Mouse (Mus musculus) mouse trophoblast stem cell (cell line): Measurements from ENCODE around the gene Fhdc1.

Experiments used
- in situ Hi-C, 2 experiments: fragments of 300-500 bp; cut with MseI, MboI; formaldehyde crosslinking; loops; 2 replicates in 1 of 2; 3 replicates in 1 of 2; pipeline ENCODE4 v1.15.1; 2025

Gene Fhdc1

DNA sequence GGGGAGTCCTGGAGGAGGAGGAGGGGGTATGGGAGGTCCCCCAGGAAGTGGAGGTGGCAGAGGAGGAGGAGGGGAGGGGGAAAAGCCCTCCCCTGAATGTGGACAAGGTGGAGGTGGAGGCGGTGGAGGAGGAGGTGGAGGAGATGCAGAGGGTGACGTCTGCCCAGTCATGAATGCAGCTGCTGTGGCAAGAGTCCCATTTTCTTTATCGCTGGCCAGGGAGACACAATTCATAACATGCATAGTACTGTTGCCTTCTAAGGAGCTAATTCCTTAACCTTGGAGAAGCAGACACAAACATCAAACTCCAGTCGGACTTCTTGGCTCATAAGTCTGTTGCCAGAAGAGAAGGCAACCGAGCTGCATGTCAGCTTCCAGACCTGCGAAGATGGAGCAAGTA lies 5.8 kb downstream of the Fhdc1 start:
- in situ Hi-C loops: no loop called here

DNA sequence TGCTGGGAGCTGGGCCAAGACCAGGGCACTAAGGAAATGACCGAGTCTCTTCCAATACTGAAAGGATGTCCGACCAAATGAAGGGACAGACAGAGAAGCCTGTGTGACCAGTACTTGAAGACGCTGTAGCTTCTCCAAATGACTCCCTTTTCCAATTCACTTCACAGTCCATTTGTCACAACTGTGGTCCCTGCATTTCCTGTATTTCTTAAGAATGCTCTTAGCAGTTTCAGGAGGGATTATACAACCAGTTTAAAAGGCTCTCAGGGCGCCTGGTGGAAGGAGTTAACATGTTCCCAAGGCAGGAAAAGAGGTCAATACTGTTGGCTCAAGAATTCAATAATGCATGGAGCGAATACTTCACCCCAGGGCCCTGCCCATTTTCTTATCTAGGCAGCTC lies 7.3 kb downstream of the Fhdc1 start:
- in situ Hi-C loops: no loop called here

DNA sequence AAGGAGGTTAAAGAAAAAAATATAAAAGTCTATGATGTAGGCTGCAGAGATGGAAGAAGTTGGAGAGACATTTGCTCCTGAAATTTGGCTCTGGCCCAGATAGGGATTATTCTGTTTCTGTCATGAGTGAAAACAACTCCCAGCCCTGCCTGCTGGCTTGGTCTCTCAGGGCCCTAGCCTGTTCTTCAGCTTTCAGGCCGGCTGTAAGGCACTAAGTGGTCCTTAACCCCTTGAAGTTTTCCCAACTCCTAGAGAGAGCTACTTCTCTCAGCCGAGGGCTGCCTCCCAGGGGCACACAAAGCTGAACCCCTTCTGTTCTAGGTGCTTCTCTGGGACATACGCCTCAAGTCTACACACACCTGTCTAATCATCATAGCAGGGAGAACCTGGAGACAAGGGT lies 7.7 kb downstream of the Fhdc1 start:
- in situ Hi-C loops: no loop called here

DNA sequence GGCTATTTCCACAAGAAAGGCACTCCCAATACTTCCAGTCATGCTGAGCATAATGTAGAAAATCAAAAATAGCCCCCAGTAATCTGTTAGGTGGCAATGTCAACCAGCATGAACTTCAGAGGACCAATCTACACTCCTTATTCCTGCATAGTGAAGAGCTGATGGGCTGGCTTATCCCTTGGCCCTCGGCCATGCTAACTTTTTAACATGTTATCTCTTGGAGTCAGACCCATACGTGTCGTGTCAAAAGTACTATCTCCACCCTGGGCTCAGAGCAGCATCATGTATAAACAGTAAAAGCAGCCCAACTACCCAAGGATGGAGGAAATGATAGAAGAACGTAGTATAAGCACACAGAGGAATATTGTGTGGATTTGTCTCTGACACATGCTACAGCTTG lies 9.1 kb downstream of the Fhdc1 start:
- in situ Hi-C loops: no loop called here

DNA sequence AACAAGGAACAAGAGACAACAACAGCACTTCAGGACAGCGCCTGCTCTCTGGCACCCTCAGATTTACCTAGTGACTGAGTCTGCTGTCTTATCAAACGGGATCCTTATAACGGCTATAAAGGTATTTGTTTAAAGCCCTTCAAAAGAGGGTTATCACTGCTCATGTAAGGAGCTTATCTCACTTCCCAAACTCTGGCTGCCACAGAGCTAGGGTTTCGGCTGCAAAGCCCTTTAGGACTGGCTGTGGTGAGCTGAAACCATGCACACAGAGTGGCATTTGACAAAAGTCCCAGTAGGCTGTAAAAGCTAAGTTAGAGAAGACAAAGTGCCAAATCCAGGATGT lies 12.1 kb downstream of the Fhdc1 start:
- in situ Hi-C loops: no loop called here

DNA sequence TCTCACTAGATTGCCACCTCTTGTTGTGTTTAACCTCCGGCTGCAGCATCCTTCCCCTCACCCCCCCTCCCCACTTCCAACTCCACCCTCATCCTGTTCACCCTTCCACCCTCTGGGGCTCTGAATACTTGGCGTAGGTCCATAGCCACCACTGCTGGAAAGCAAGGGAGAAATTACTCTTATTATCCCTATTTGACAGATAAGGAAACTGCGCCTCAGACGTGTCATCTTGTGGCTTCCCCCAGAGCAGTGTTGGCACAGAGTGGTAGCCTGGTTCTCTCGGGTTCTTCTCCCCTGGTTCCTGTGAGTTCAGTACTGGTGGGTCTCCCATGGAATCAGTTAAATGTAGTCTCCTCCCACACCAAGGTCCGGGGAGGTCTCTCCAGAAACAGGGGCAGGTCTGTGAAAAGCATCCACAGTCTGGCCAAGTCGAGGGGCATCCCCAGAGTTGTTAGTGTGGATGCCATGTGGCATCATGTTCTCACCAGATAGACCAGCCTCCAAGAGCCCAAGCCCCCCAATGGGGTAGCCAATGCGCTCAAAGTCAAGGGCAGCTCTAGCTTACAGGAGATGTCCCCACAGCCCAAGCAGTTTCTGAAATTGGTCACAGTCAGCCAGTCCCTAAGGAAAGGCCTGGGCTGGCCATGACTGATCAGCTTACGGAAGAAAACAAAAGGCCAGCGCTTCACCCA lies 12.7 kb downstream of the Fhdc1 start:
- in situ Hi-C loops: no loop called here

DNA sequence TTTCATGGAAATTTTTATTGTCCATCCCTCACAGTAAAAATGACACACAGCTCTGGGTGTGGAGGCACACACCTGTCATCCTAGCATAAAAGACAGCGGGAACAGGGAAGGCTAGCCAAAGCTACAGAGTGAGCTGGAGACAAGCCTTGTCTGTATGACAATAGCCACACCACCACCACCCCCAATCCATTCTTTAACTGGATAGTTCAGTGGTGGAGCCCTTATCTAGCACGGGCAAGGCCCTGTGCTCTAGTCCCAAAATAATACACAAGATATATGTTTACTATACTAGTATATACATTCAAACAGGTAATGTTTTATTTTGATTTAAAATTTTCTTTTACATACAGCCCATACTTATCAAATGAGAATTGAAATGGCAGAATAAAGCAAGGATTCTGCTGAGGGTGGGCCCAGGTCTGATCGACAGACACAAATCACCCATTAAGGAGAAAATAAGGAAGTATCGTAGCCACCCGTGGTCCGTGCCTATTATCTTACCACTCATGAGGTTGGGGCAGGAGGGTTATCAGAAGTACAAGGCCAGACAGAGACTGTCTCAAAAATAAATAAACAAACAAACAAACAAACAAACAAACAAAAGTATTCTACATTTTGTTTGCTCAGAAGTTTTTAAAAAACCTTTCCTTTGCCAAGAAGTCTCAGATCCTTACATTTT lies 14.3 kb downstream of the Fhdc1 start:
- in situ Hi-C loops: no loop called here

DNA sequence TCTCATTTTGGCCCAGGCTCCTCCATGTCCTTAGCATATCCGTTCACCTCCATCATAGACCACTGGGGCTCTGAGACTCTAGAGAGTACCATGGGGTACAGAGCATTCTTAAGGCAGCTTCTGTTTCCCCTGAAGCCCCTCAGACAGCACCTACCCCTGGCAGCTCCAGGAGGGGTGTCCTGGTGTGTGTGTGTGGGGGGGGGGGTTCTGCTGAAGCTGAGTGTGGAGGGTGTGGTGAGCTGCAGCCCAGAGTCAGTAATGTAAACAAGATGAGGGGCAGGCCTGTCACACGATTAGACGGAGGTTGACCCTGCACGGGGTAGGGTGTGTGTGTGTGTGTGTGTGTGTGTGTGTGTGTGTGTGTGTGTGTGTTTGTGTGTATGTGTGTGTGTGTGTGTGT lies 18.5 kb downstream of the Fhdc1 start:
- in situ Hi-C loops: no loop called here

DNA sequence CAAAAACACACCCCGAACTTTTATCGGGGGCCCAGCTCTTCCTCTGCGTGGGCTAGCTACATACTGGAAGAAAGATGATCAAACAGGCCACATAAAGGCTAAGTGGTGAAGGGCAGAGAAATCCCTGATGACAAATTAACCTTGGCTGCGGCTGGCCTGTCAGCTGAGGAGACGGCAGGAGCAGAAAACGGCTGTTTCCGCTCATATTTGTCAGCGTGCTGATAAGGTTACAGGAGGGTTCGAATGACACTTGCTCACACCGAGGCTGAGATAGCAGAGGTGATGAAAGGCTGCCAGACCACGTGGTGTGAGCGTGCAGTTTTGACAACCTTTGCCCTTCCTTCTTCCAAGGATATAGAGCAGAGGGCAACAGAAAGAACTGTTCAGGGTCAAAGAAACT lies 19.3 kb downstream of the Fhdc1 start:
- in situ Hi-C loops: no loop called here

DNA sequence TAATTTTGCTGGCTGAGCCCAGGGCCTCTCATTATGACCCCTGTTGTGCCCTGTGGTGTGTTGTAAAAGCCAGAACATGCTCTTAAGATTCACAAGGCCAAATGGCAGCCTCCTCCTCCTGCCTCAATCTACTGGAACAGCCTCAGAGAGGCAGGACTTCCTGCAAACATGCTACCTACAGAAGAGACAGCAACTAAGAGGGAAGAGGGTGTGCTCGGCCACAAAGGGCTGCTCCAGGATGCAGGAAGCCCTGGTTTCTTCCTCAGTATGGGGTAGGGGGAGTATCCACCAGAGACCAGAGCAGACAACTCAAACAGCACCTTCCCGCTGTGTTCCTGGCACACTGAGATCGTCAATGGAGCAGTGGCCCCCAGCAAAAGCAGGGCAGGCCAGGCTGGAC lies 19.7 kb downstream of the Fhdc1 start:
- in situ Hi-C loops: no loop called here

DNA sequence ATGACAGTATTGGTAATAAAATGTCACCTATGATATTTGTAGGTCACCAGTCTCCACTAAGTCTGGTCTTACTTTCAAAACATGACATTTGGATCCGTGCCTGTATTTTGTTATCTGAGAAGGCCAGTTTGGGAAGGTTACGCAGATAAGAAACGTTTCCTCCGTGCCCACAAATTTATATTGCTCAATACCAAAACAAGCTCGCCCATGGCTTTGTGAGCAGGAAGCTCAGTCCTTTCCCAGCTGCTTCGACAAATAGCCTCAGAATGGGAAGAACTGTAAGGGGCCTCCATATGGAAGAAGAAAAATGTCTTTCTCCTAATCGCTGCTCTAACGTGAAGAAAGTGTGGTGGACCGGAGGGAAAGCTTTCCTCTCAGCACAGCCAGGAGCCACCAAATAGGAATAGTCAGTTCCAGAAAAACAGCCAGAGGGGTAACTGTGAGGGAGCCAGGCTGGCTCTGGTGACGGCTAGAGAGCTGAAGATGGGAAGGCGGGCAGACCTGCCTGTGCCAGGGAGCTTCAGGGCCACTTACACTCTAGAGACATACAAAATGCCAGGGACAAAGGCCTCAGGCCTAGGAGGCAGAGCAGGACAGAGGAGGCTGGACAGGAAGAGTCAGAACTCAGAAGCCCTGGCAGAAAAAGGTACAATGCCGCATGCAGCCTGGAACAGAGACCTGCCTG lies 24.4 kb downstream of the Fhdc1 start:
- in situ Hi-C loops: no loop called here

DNA sequence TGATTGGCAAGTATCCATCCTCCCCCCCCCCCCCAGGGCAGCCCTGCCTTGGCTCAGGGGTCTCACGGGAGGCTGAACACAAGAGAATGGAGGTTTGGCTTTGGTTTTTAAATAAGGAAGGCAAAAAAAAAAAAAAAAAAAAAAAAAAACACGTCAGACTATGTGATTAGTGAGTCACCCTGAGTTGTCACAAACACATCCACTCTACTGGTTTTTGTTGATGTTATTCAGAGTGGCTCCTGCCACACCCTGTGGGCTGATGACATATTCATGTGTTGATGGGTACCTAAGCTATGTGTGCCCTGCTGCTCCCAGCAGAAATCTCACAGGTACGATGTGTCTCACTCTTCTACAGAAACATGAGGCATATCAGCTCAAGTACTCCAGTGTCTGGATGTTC lies 29.6 kb downstream of the Fhdc1 start:
- in situ Hi-C loops: no loop called here

DNA sequence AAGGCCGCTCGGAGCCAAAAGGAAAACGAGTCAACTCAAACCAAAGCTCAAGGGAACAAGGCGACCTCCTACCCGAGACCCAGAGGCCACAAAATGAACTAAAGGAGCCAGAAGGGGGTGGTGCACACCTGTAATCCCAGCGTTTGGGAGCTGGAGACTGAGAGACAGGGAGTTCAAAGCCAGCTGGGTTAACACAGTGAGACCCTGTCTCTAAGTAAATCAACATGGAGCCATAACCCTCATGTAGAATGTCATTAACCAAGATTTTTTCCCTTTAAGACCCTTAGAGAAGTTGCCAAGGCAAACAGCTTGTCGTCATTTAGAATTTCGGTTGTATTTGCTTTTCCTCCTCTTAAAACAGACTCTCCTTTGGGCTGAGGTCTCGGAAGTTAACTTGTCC lies 31.2 kb downstream of the Fhdc1 start:
- in situ Hi-C loops: no loop called here

DNA sequence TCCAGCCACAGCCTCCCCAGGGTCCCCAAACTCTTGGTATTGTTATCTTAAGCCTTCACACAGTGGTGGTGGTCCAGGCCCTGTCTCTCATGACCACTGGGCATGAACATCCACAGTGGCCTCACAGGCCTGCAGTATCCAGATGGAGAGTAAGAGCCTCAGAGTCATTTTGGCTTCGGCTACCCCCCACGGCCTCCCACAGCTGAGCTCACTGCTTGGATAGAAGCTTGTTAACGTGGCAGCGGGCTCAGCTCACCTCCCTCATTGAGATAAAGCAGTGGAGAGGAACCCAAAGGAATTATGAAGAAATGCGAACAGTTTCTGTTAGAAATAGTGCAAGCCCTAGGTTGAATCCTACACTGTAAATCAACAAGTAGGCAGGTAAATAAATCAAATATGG lies 32.4 kb downstream of the Fhdc1 start:
- in situ Hi-C loops: no loop called here

DNA sequence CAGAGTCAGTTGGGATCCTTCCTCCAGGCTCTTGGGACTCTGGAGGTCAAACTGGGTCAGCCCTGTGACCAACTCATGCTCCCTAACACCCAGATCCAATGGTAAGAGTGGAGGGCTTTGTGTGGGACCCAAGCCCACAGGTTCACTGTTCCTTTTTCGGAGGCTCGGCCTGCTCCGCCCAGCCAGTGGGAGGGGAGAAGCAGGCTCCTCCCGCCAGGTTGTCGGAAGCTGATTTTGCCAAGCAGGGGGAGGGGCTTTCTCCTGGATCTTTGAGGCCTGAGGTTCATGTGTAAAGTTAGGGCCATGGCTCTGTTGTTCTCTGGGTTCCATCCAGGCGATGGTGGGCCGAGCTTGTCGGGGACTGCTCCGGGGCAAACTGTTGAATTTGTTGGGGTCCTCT lies 34.4 kb downstream of the Fhdc1 start:
- in situ Hi-C loops: no loop called here

DNA sequence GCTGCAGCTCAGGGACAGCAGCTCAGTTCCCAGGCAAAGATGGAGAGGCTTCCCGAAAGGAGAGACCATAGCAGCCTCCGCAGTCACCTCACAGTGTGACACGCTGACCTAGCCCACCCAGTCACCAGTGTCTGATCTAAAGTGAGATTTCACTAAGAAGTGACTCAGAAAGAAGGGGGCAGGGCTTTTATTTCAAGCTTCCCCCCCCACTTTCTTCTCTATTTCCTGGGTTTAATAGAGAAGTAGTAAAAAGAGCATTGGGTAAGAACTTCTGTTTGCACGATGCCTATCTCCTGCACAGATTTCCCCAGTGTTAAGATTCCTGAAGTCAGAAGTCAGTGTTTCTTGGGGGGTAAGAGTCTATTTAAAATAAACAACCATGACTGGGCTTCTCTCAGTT lies 37.3 kb downstream of the Fhdc1 start:
- in situ Hi-C loops: no loop called here

DNA sequence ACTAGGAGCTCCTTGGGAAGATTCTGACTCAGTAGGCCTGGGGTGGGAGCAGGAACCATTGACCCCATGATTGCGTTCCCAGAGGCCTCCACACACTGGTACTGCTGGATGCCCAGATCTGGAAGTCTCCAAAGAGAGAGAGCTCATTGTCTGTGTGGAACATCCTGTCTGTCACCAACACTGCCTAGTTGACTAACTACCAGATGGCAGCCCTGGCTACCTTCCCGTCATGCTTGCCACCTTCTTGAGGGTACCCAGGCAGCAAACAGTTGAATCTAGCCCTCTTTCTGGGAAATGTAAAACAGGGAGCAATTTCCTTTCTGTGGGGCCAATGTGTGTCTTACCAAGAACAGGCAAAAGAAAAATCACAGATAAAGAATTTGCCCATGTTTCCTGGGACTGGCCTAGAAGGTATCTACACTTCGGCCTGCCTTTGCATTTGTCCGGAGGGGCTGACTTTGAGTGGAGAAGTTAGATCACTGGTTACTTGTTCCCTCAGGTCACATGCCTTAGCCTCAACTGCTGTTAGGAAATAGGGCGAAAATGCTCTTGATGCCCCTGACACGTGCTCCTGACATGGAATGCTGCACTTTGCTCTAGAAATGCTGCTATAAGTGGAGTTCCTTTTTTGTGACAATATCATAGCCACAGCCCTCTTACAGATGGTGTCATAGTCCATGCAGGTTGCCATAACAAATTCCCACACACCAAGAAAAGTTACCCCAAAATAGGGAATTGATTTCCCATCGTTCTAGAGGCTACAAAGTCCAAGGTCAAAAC lies 40.6 kb downstream of the Fhdc1 start:
- in situ Hi-C loops: no loop called here

DNA sequence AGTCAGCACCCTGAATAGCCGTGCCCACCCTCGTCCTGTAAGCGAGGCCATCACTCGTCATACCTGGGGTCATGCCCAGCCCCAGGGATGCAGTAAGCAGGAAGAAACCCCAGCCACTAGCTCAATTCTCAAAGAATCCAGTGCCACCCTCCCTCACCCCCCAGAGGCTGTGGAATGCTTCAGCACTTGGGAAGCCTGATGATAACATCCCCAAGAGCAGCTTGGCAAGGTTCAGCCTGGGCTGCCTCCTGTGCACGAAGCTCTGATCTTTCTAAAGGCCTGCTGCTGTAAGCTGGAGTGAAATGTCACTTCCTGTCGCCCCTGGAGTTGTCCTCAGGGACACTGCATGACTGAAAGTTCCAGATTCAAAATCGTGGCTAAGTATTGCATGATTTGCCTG lies 41.4 kb downstream of the Fhdc1 start:
- in situ Hi-C loops: no loop called here

DNA sequence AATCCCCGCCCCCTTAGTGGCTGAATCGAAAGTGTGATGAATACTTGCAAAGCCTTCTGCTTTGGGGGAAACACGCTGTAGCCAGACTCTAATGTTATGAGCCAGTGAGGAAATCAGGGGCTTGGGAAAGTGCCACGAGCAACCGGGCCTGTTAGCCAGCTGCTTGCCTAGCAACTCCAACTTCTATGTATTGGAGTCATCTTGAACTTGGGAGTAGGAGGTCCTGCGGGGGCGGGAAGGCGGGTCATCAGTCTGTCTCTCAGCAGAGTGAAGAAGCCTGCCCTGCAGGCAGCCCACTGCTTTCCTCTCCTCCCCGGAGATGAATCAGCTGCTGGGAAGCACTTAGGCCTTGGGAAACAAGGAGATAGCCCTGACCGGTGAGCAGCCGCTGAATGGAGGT lies 42.1 kb downstream of the Fhdc1 start:
- in situ Hi-C loops: no loop called here

DNA sequence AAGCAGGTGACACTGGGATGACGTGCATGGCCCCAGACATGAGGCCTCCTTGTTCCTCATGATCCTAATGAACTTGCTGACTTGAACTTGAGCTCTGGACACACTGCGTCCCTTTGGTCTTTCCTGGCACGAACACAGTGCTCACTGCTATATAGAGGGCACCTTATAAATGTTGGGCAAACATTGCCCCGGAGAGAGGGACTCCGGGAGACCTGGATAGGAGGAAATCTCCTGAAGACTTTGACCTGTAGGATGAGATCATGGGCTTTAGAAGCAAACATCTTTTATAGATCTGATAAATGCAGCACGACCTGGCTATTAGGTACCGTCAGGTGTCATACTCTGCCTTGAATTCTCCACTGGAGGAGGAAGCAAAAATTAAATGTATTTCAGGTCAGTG lies 43.3 kb downstream of the Fhdc1 start:
- in situ Hi-C loops: no loop called here

DNA sequence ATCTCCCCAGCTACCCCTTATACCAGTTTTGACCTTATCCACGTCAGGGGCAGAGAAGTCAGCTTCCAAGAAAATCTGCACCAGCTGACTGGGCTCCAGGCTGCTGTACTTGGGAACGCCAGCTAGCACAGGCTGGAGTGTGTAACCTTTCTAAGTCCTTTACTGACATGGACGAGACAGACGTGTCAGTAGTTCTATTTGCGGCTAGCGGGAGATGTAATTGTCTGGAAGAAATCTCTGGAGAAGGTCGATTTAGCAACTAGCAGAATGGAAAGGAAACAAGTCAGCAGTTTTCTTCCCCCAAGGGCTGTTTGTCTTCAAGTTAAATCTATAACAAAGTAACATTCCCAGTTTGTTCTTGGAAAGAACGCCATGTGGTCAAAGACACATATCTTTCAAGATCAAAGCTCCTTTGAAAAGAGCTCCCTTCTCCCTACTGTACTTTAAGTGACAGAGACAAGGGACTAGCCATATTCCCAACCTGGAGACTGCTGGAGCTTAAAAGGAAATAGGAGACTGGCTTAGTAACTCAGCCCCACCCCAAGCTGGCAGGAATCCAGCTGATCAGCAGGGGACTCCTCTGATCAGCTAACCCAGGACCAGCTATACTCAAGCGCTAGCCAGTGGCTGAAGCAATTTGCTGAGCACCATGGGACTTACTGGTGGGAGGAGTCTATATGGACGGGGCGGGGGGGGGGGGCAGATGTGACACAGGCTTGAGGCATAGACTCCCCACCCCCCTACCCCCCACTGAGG lies 44.8 kb downstream of the Fhdc1 start:
- in situ Hi-C loops: no loop called here
